Mouse (Mus musculus): ENCODE measurements around the gene 1700012B07Rik.

1700012B07Rik gene

GRCm38 (mm10) chr11:109745210-109745609, 82.6 kb downstream of the 1700012B07Rik start:
- no peak for DNase-seq

GRCm38 (mm10) chr11:109737967-109738366, 89.9 kb downstream of the 1700012B07Rik start:
- DNase-seq: no peak
